Mouse (Mus musculus): ENCODE data around the gene Socs7. TPM values are rescaled to one million over a fixed set of nuclear protein-coding genes. Genes with fewer than 3 reads are reported as not detected.

The Socs7 gene
- polyA plus RNA-seq, 1 experiment from 2014 or later = 21.7 TPM

- no peak for DNase-seq (ENCODE audit: low read depth, low spot score)
- TF ChIP-seq CTCF (IDR thresholded peaks at IDR 0.05) = no peak
- CTCF ChIA-PET = interaction anchor here (1.3 to 1.6 kb wide), 2 partner anchors 9 to 149 kb away, joined by 3 to 4 read pairs; no protein-coding TSS in a partner anchor
- ATAC-seq = no peak
- POLR2A ChIA-PET = interaction anchor here (1.1 to 1.5 kb wide), 2 partner anchors 10 to 13 kb away, joined by 3 to 4 read pairs; no protein-coding TSS in a partner anchor
- no peaks in the 10 kb centered on the region for H3K27me3 ChIP-seq
- in situ Hi-C loops (cut with MboI; ENCODE audit: low pct_unique_long_range_greater_than_20kb) = no loop called here
Observed at GRCm38 (mm10) chr11:97440441-97440881, 78.1 kb downstream of the Socs7 start.

GRCm38 (mm10) chr11:97441036-97441657 lies 78.8 kb downstream of the Socs7 start:
- POLR2A ChIA-PET = interaction anchor here (1.1 to 1.5 kb wide), 2 partner anchors 9 to 14 kb away, joined by 3 to 4 read pairs; no protein-coding TSS in a partner anchor
- ATAC-seq (no peak), DNase-seq (ENCODE audit: low read depth, low spot score) (no peak)
- no peak for TF ChIP-seq CTCF (IDR thresholded peaks at IDR 0.05)
- in situ Hi-C loops (cut with MboI; ENCODE audit: low pct_unique_long_range_greater_than_20kb) = no loop called here
- H3K27me3 ChIP-seq = no peaks in the 10 kb centered on the region
- CTCF ChIA-PET = interaction anchor here (1.0 to 1.6 kb wide), 3 partner anchors 10 to 148 kb away, joined by 3 to 4 read pairs (median 3); no protein-coding TSS in a partner anchor

- POLR2A ChIA-PET = no interaction called here
- no peak for TF ChIP-seq CTCF (IDR thresholded peaks at IDR 0.05)
- in situ Hi-C loops (cut with MboI; ENCODE audit: low pct_unique_long_range_greater_than_20kb) = no loop called here
- H3K27me3 ChIP-seq = no peaks in the 10 kb centered on the region
- no peak for ATAC-seq
- CTCF ChIA-PET = interaction anchor here (0.9 to 1.6 kb wide), 4 partner anchors 10 to 148 kb away, joined by 3 to 4 read pairs (median 3); no protein-coding TSS in a partner anchor
- no peak for DNase-seq (ENCODE audit: low read depth, low spot score)
Observed at GRCm38 (mm10) chr11:97441658-97442125, 79.3 kb downstream of the Socs7 start.

GRCm38 (mm10) chr11:97442891-97443675 lies 80.7 kb downstream of the Socs7 start:
- H3K27me3 ChIP-seq = no peaks in the 10 kb centered on the region
- ATAC-seq = no peak
- no peak for TF ChIP-seq CTCF (IDR thresholded peaks at IDR 0.05)
- CTCF ChIA-PET = no interaction called here
- POLR2A ChIA-PET = no interaction called here
- DNase-seq (ENCODE audit: low read depth, low spot score) = no peak
- in situ Hi-C loops (cut with MboI; ENCODE audit: low pct_unique_long_range_greater_than_20kb) = no loop called here

GRCm38 (mm10) chr11:97445596-97445995 lies 83.2 kb downstream of the Socs7 start:
- H3K27me3 ChIP-seq = no peaks in the 10 kb centered on the region
- in situ Hi-C loops (cut with MboI; ENCODE audit: low pct_unique_long_range_greater_than_20kb) = no loop called here
- ChIA-PET POLR2A (no interaction called here), CTCF (interaction anchor here (1.1 kb wide), 1 partner anchor 11 kb away, joined by 3 read pairs; no protein-coding TSS in a partner anchor)
- TF ChIP-seq CTCF (IDR thresholded peaks at IDR 0.05) = no peak
- no peak for DNase-seq (ENCODE audit: low read depth, low spot score)
- no peak for ATAC-seq

- ChIA-PET POLR2A (no interaction called here), CTCF (interaction anchor here (1.1 kb wide), 1 partner anchor 11 kb away, joined by 3 read pairs; no protein-coding TSS in a partner anchor)
Observed at GRCm38 (mm10) chr11:97445999-97446511, 83.7 kb downstream of the Socs7 start.

GRCm38 (mm10) chr11:97447979-97448378 lies 85.6 kb downstream of the Socs7 start:
- ATAC-seq (no peak), DNase-seq (ENCODE audit: low read depth, low spot score) (no peak)
- CTCF ChIA-PET = interaction anchor here (1.3 to 1.4 kb wide), 2 partner anchors 13 to 39 kb away, joined by 5 to 6 read pairs; no protein-coding TSS in a partner anchor
- H3K27me3 ChIP-seq = no peaks in the 10 kb centered on the region
- POLR2A ChIA-PET = interaction anchor here (1.1 kb wide), 1 partner anchor 36 kb away, joined by 3 read pairs; no protein-coding TSS in a partner anchor
- in situ Hi-C loops (cut with MboI; ENCODE audit: low pct_unique_long_range_greater_than_20kb) = no loop called here
- no peak for TF ChIP-seq CTCF (IDR thresholded peaks at IDR 0.05)

More at GRCm38 (mm10) chr11:97445999-97446511, 83.7 kb downstream of the Socs7 start:
- H3K27me3 ChIP-seq = no peaks in the 10 kb centered on the region
- TF ChIP-seq CTCF (IDR thresholded peaks at IDR 0.05) = no peak
- in situ Hi-C loops (cut with MboI; ENCODE audit: low pct_unique_long_range_greater_than_20kb) = no loop called here
- DNase-seq (ENCODE audit: low read depth, low spot score) (no peak), ATAC-seq (no peak)

Other genes with a start within 250 kb of the Socs7 start
- not detected for gene Tbx21, start 247.2 kb upstream of the Socs7 start, polyA plus RNA-seq (2021)
- 2.8 TPM for gene Tbkbp1, start 211.1 kb upstream of the Socs7 start, polyA plus RNA-seq (2021)
- 187 TPM for gene Kpnb1, start 174.7 kb upstream of the Socs7 start, polyA plus RNA-seq (2021)
- gene Npepps, start 81.9 kb upstream of the Socs7 start, polyA plus RNA-seq (2021) = 114 TPM
- gene Mrpl45, start 46.8 kb upstream of the Socs7 start, polyA plus RNA-seq (2021) = 43.5 TPM
- gene Gpr179, start 10.5 kb upstream of the Socs7 start, polyA plus RNA-seq (2021) = 0.09 TPM
- 16.0 TPM for gene Arhgap23, start 53.0 kb downstream of the Socs7 start, polyA plus RNA-seq (2021)
- gene 4933428G20Rik, start 137.8 kb downstream of the Socs7 start, polyA plus RNA-seq (2021) = 0.17 TPM
- 1.8 TPM for gene Srcin1, start 213.6 kb downstream of the Socs7 start, polyA plus RNA-seq (2021)

Measured in Patski (cell line).